Mouse (Mus musculus) monocyte, adult 2 months (primary cell): ENCODE results near the gene Cyp2d22.
A peak's percentile ranks its signal among the peaks of the same experiment; 100 is the strongest.
"Not testable (repeated sequence)": the region's sequence is repeated elsewhere in the genome, so short reads cannot be mapped to it uniquely, and the experiment has no call there.

Source experiments
- DNase-seq, 2 experiments: peaks; one replicate each; pipeline ENCODE4 v3.0.0; 2022; ENCODE audit warnings: low spot score in 2 of 2, low read depth in 1 of 2

Cyp2d22 gene

DNA sequence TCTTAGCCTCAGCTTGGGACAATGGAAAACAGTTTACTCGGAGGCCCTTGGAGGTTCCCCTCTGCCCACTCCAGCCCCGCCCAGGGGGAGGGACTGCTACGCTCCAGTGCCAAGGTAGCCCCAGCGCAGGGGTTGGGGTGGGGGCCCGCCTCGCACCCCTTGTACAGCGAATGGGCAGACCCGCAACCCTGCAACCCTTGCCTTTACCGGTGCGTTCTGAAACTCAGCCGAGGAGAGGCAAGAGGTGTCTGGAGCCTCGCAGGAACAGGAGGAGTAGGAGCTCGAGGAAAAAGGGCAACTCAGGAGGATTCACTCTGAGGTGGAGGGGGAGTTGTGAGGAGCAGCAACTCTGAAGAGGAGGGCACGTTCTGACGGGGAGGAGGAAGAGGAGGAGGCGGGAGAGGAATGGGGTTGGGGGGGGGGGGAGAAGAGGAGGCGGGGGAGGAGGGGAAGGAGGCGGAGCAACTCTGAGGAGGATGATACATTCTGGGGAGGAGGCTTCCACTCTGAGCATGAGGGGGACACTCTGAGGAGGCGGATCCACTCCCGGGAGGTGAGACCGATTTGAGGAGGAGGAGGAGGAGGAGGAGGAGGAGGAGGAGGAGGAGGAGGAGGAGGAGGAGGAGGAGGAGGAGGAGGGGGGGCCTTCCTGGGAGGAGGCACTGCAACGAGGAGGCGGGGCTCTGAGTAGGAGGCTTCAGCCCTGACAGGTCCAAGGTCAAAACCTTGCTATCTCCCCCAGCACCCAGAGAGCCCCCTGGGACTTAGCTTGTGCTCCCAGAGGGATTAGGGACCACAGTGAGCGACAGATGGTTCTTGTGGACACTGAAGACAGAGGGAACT lies at the start of gene Cyp2d22:
TSS of gene Cyp2d22 (minus strand) at position 390 of the 843 bp plus-strand sequence.
- DNase-seq, result no peak

DNA sequence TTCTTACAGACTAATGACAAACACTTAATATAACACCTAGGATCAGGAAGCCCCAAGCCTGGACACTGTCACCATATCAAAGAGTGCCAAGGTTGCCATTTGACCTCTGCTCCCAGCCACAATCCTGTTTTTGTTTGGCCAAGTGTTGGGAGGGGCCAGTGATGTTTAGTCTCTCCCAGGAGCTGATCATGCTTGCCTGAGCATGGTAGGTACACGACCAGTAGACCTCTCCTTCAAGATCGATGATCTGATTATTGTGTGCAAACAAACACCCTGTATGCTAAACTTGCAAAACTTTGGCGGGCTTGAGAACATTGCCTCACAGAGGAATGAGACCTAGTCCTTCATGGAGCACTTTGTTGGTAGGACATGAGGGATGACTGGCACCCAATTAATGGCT lies 43.4 kb upstream of the Cyp2d22 start:
- no peak for DNase-seq

DNA sequence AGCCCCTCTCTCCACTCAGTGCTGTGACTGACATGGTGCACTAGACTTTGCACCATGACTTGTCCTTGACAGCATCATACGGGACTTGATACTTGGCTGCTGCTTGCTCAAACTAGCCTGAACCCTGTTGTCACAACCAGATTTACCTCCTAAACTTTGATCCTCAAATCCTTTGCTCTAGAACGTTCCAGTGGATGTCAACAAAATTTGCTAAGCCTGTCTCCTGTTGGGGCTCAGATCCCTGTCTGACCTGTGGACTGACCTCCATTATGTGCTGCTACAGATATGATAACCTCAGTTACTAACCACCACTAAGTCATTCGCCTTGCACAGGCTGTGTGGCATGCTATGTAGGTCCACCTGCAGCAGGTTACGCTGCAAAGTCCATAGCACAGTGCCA lies 42.9 kb upstream of the Cyp2d22 start:
- DNase-seq, result no peak

DNA sequence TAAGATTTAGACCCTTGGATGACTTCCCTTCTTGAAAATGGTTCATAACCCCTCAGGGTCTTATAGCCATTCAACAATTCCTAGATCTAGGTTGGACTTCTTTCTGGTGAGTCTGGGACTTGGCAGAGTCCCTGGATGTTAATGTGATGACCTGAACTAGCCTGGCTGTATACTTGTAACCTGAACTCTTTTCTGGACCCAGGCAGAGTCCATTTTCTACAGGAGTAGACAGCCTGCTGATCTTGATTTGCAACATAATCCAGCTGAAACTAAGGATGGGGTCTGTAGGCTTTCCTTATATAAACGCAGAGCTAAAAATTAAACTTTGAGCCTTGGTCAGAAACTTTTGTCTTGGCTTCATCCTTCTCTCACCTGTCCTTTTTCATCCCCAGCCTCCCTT lies 38.6 kb upstream of the Cyp2d22 start:
- no peak for DNase-seq

DNA sequence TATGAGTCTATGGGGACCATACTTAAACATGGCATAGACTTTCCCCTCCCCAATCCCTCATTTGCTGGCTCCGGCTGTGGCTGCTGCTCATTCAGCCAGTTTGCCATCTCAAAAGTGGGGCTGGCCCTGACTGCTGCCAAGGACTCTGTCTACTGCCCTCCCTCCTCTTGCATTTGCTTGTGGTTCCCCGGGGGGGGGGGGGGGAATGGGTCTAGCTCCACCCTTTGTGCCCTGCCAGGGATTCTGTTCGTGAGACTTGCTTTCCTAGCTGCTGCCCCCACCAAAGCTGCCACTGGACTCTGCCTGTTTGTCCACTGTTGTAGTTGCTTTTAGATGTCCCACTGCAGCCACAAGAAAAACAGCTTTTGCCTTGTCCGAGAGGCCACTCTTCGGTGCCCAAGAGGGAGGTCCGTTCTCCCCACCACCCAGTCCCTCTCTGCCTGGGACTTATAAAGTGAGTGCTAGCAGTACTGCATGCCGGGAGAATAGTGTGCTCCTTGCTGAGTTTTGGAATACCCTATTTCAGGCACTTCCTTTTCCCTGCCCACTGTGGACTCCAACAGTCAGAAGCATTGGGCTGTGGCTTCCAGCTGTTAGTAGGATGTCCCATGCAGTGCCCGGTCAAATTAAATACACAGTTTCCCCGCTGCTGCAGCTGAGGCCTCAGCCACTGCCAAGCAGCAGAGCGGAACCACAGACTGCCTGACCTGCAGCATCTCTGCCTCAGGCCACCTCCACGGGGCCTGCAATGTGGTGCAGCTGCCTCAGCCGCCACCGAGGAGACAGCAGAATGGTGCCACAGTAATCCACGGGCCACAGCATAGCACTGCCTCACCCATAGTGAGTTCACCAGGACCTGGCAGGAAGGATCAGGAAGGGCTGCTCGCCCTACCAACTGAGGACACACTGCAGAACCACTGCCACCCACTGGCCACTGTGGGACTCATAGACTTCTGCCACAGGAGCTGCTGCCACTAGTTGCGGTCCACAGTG lies 37.0 kb upstream of the Cyp2d22 start:
- peak; percentile 29 to 51 for DNase-seq

DNA sequence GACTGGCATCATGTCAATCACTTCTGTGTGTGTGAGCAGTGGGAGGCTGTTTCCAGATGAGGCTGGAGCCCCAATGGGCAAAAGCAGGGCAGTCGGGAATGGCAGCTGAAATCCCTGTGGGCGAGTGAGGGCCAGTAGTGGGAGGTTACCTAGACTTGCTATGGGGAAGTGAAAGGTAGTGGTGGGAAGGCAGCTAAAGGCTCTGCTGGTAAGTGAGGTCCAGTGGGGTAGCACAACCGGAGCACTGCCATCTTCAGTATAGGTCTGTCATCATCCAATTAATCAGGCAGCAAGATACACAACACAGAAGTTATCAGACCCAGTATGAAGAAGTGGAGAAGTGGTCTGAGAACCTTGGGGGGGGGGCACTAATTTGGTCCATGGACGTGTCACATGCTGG lies 27.5 kb upstream of the Cyp2d22 start:
- DNase-seq, result no peak

DNA sequence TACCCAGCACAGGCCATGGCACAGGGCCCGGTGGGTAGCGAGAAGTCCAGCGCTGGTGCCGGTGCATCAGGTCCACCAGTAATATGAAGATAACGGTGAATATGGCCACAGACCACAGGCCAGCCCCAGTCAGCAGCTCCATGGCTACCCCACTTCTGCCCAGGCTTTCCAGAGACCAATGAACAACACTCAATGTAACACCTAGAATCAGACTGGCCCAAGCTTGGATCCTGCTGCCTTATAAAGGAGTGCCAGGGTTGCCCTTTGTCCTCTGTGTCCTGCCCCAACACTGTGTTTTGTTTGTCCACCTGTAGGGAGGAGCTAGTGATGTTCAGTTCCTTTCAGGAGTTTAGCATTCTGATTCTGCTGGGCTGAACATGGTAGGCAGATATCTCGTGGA lies 26.9 kb upstream of the Cyp2d22 start, which contains the start of gene Cyp2d10:
TSS of gene Cyp2d10 (minus strand) at position 215 of the 400 bp plus-strand sequence.
- no peak for DNase-seq

DNA sequence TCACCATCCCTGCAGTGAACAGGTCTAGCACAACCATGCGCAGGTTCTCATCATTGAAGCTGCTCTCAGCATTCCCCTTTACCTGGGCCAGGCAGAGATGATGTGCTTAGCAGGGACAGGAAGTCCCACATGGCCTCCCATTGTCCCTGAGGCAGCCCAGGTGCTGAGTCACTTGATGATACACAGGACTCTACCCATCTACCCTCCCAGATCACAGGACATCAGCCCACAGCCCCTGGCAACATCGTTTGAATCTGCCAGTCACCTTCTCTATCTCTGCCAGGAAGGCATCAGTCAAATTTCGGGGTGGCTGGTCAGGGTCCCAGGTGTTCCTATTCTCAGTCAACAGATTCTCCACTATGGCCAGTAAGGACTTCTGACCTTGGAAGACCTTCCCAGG lies 24.1 kb upstream of the Cyp2d22 start:
- DNase-seq, result no peak

DNA sequence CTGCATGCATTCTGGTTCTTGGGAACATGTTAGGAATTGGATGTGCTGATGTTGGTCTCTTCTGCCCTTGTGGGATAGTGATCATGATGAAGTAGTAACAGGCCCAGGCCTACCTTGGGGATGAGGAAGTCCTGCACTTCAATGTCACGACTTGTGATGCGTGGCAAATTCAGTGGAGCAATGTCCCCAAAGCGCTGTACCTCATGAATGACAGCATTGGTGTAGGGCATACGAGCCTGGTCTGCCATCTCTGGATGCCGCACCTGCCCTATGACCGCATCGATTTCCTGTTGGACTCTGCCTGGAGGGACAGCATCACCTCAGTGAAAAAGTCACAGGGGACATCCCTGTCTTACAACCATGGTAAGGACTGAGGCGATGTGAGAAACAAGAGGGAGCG lies 23.5 kb upstream of the Cyp2d22 start:
- DNase-seq, result no peak

DNA sequence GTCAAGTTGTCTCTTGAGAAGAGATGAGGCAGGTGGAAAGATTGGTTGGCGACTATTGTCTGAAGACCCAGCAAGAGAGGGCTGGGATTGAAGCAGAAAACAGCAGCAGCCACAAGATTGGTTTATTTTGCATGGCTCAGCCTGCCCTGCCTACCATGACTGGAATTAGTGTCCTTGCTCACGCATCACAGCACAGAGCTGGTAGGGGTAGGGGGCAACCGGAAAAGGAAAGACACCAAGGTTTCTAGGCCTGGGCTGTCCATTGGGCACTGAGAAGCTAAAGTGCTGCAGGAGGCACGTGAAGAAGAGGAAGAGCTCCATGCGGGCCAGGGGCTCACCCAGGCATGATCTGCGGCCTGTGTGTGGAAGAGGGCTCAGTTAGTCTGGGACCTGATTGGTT lies 22.7 kb upstream of the Cyp2d22 start:
- no peak for DNase-seq

DNA sequence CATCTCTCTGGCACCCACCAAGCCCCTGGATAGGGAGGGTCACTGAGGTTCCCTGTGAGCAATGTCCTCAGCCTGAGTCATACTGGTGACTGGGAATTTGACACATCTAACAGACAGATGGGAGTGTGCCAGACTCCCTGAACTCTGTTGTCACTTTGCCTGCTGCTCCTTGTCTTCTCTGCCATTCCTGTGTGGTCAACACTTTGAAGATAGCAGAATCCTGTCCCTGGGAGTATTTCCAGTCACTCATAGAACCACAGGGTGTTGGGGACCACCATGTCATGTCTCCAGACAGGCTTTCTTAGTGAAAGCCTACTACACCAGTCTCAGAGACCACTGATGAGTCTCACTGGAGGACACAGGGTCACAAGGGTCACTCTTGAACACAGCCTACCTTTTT lies 22.0 kb upstream of the Cyp2d22 start:
- DNase-seq, result no peak

DNA sequence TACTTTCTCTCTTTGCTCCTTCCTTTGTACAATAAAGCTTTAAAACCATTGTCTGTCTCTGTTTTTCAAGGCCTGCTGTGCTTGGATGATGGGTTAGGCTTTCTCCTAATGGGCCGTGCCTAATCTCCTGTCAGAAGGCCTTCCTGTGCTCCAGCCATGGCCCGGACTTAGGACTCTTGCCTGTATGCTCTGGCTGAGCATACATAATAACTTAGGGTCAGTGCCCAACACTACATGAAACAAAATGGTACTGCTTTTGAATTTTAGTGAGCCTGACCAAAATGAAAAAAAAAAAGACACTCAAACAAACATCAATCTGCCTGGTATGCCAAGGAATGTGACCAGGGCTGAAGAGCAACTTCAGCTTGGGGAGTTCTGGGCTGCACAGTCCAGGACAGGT lies 21.5 kb upstream of the Cyp2d22 start:
- DNase-seq, result no peak

DNA sequence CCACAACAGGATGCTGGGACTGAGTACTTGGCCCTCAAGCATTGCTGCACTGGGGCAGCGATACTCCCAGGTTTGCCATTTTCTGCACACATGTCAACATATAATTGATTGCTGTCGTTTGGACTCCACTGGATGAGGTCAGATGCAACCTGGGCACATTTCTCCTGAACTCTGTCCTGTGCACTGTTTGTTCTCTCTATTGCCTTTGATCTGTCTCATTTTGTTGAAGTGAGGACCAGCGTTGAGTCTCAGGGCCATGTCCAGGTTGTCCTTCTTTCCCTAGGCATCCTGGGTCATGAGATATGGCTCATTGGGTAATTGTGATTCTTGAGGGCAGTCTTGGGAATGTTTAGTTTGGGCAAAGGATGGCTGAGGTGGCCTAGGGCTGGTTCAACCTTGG lies 15.9 kb upstream of the Cyp2d22 start:
- not testable (repeated sequence) for DNase-seq

DNA sequence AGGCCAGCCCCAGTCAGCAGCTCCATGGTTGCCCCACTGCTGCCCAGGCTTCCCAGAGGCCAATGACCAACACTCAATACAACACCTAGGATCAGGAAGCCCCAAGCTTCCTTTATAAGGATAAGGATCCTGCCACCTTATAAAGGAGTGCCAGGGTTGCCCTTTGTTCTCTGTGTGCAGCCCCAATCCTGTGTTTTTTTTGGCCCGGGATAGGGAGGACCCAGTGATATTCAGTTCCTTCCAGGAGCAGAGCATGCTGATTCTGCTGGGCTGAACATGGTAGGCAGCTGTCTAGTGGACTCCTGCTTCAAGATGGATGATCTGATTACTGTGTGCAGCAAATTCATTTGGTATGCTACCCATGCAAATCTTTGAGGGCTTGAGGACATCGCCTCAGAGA lies 13.9 kb upstream of the Cyp2d22 start, which contains the start of gene Cyp2d11:
TSS of gene Cyp2d11 (minus strand) at position 101 of the 400 bp plus-strand sequence.
- DNase-seq, result not testable (repeated sequence)

DNA sequence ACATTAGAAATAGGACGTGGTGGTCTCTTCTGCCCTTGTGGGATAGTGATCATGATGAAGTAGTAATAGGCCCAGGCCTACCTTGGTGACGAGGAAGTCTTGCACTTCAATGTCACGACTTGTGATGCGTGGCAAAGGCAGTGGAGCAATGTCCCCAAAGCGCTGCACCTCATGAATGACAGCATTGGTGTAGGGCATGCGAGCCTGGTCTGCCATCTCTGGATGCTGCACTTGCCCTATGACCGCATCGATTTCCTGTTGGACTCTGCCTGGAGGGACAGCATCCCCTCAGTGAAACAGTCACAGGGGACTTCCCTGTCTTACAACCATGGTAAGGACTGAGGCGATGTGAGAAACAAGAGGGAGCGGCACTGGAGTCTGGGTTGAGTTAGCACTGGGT lies 9.9 kb upstream of the Cyp2d22 start:
- DNase-seq, result not testable (repeated sequence)

DNA sequence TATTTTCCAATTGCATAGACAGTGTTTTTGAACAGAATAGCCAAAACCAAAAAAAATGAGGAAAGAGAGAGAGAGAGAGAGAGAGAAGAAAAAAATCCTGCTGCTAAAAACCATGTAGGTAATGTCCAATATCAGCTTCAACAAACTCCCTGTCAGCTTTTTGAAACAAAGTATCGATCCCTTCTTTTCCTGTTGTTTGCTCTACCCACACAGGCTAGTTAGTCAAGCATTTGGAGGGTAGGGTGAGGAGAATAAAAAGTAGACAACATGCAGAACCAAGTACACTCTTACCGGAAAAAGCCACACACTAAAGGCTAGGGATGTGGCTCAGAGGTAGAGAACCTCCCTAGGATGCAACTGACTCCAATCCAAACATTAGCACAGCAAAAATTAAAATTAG lies 5.7 kb upstream of the Cyp2d22 start:
- DNase-seq, result no peak

DNA sequence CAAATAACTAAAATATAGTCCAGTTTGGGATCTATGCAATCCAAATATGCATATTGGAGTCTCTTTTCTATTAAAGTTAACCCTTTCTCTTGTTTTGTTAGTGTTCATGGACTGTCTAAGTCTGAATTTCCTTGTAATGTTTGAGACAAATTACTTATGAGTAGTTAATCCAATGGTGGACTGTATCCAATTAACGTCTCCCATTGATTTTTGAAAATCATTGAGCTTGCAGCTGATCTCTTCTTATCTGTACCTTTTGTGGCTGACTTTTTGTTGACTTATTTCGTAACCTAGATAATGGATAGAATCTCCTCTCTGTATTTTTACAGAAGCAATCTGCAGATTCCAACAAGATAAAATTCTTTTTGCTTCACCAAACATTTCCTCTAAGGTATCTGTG lies 2.4 kb upstream of the Cyp2d22 start:
- DNase-seq, result no peak

DNA sequence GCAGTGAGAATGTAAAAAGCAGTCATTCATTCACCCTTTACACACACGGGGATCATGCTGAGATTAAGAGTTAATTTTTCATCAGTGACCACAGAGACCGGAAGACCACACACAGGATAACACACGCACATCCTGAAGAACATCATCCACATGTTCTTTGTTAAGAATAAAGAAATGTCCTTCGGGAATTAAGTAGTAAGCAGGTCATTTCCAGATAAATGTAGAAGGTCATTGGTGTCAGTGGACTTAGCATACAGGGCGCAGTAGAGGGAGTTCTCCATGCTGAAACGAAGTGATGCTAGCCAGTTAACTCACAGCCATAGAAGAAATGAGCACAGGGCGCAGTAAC lies 628 bp upstream of the Cyp2d22 start:
- DNase-seq, result no peak

DNA sequence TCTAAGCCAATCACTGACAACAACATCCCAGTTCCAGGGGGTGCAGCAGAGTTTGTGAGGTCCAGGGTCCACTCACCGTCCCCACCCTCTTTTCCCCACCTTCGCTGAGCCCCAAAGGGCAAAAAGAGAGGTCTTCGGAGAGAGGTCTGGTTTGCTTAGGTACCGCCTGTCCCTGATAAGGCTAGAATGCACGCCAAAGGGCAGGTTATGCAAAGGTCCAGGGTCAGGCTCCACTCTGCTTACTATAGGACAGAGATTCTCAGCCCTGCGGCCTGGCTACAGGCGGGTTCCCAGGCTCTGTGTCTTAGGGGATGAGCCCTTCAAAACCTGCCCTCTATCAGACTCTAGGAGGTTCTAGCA lies 569 bp downstream of the Cyp2d22 start:
- DNase-seq, result no peak

DNA sequence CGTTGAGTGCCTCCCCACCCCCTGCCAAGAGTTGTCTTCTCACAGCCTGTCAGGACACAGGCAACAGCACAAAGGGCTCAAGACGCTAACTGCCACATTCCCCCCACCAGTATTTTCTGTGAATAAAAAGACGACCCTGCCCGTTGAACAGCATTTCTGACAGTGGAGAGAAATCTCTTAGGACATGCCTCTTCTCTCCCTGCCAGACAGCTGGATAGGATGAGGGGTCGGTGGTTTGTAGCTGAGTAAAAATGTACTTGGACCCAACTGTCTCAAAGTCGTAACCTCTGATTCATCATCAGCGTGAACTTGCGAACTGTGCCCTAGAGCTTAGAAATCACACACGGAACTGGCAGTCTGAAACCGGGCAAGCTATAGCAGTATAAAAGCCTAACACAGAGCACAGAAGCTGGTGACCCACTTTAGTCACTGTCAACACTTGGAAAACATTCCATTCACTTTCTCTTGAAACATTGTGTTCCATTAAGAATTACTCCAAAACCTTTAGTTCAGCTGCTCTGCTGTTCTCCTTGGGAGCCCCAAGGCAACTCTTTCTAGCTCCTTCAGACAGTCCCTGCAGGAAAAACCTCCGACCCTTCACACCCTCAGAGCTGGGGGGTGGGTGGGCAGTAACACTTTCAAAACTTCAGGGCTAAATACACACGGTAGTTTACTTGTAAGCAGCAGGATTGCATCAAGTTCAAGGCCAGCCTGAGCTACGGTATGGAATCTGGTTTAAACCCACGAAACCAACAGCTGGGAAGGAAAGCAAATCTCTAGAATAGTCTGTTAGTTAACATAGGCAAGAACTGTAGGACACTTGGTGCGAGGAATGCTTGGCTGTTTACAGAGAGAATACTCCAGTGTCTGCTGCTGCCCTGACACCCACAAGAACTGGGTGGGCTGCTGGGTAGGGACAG lies 1.5 kb downstream of the Cyp2d22 start:
- no peak for DNase-seq

DNA sequence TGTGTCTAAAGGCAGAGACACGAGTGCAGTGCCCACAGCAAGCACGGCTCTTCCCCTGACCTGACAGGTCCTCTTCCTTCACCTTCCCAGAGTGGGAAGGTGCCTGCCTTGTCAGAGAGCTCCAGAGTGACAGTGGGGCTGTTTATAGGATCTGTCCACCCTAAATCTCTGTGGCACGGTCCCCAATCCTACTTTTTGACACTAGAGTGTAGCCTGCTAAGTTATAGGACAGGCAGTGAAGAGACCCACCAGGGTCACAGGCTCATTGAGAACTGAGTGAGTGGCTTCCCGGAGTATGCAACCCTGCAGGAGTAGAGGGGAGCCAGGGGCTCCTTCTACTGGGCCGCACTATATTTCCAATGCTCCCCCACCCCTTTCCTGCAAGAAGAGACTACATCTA lies 2.4 kb downstream of the Cyp2d22 start:
- DNase-seq, result no peak
